Mouse (Mus musculus) frontal cortex, postnatal 10 days (tissue): ENCODE measurements around the gene Zfp689.
"Not testable (repeated sequence)": the region's sequence is repeated elsewhere in the genome, so short reads cannot be mapped to it uniquely, and the experiment has no call there.

ENCODE experiments used
- DNase-seq, 2 experiments: peaks; one replicate each; pipeline ENCODE4 v3.0.0; 2022; ENCODE audit warnings: low spot score in 2 of 2, mixed read lengths in 1 of 2

The Zfp689 gene

DNA sequence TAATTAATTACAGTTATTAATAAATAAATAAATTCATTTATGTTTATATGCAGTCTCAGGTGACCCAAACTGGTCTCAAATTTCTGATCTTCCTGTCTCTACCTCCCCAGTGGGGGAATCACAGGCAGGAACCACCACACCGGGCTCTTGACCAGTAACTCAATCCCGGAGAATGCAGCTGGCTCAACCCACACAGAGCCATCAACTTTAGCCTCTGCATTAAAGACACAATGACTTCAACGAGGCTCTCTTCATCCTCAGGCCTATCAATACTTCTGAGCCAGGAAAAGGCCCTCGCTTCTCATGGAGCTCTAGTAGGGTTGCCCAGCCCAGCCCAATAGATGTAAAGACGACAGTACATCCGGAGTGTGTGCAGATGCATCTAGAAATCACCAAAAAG lies 44.9 kb downstream of the Zfp689 start:
- not testable (repeated sequence) for DNase-seq

GRCm38 (mm10) chr7:127402980-127403379 lies 46.0 kb downstream of the Zfp689 start:
- DNase-seq: no peak

GRCm38 (mm10) chr7:127400355-127400754 lies 48.6 kb downstream of the Zfp689 start:
- DNase-seq: no peak

- no peak for DNase-seq
Observed at GRCm38 (mm10) chr7:127393944-127394333, 55.0 kb downstream of the Zfp689 start.

DNA sequence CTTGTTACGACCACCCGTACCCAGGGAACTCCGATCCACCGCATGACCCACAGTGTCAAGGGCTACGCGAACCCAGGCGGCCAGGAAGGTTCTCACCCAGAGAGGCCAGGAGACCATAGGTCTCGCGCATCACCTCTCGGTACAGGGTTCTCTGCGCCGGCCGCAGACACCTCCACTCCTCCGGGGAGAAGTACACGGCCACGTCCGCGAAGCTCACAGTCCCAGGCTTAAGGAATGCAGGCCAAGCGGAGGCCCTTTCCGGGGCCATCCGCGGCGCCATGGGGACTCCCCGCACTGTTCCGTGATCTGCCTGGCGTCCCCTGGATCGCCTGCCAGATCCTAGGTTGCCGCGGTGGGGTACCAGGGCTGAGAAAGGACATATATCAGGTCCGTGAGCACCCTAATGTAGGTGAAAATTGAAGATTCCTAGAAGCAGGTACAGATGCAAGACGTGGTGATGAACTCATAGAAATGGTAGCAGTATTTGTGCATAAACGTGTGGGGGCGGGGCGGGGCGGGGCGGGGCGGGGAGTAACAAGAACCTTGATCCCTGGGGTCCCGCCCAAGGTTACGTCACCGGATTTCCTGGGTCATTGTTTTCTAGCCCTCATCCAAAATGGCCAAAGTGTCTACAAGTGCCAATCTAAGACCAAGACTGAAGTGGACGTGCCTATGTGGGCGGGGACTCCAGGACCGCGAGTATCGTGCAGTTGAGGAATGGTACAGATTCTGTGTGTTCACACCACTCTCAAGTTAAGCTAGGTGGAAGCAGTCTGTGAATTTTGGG lies 55.6 kb downstream of the Zfp689 start, which contains the start of gene E430018J23Rik:
Gene E430018J23Rik (minus strand): TSS at position 473 of the 787 bp plus-strand sequence.
- peak; percentile 91 to 95 for DNase-seq

DNA sequence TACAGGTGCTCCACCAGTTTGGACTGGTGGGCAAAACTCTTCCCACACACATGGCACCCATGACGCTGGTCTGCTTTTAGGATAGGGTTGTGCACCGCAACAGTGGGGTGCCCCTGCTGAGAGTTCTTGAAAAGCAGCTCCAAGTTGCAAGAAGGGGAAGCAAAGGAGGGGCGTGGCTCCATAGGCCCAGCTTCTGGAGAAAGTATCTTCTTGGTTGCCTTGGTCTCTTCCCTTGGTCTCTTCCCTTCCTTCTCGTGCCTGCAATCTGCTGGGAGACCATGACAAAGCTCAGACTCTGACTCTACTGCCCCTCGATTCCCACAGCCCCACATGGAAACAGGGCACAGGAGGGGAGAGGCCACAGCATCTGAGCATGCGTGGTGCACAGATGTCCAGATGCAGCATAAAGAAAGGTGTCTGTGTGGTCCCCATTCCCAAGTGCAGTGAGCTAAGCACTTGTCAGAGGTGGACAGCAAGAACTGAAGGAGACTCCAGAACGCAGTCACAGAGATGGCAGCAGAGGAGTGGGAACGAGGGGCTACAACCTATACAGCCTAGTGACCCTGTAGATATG lies 56.6 kb downstream of the Zfp689 start:
- no peak for DNase-seq
